Mouse (Mus musculus) liver, embryonic 14.5 days (tissue): ENCODE results near the gene Clmp. TPM values are rescaled to one million over a fixed set of nuclear protein-coding genes. Genes with fewer than 3 reads are reported as not detected.
A peak's percentile ranks its signal among the peaks of the same experiment; 100 is the strongest.

Experiments used
- ATAC-seq: fragments of 200-750 bp; cut with Nextera tagmentation; 2 replicates; pipeline ENCODE4 v1.8.0; 2017; ENCODE audit warnings: moderate number of reproducible peaks, mild to moderate bottlenecking, moderate library complexity; ENCODE audit not compliant: insufficient read depth
- DNase-seq, 3 experiments: peaks; one replicate each; pipeline ENCODE4 v3.0.0-alpha.2; 2012 to 2013; ENCODE audit warnings: low read depth in 3 of 3, low spot score in 3 of 3
- H3K27ac ChIP-seq: fragments of 300-500 bp; sonication (generic); 2 replicates; pipeline ENCODE4 v1.5.1; 2014; ENCODE audit warnings: moderate library complexity, mild to moderate bottlenecking, control low read depth, inconsistent platforms
- H3K27me3 ChIP-seq: fragments of 300-500 bp; sonication (generic); 2 replicates; pipeline ENCODE4 v1.6.1; 2014; ENCODE audit warnings: mild to moderate bottlenecking, low read length, moderate library complexity; ENCODE audit not compliant: control insufficient read depth, insufficient read depth
- H3K36me3 ChIP-seq: fragments of 300-500 bp; sonication (generic); replicated peaks from 2 replicates; pipeline ENCODE4 v1.6.1; 2014; ENCODE audit warnings: low read depth; ENCODE audit not compliant: control insufficient read depth, insufficient read depth
- H3K4me1 ChIP-seq, 2 experiments: fragments of 200-500 bp in 1 of 2; fragments of 300-500 bp in 1 of 2; sonication (generic) in 1 of 2; replicated peaks; 2 replicates each; pipeline ENCODE4 v1.6.1; 2012 to 2014; ENCODE audit warnings: antibody characterized with exemption in 1 of 2, inconsistent platforms in 1 of 2, low read length in 1 of 2; ENCODE audit not compliant: control insufficient read depth in 2 of 2, insufficient read depth in 2 of 2
- H3K4me2 ChIP-seq: fragments of 300-500 bp; sonication (generic); 2 replicates; pipeline ENCODE4 v1.6.1; 2014; ENCODE audit warnings: low read depth, mild to moderate bottlenecking, control low read depth, moderate library complexity
- H3K4me3 ChIP-seq, 2 experiments: fragments of 200-500 bp in 1 of 2; fragments of 300-500 bp in 1 of 2; sonication (generic) in 1 of 2; 2 replicates each; pipeline ENCODE4 v1.5.1; 2012 to 2014; ENCODE audit warnings: low read depth in 2 of 2, low read length in 2 of 2, mild to moderate bottlenecking in 2 of 2, control low read depth in 1 of 2, inconsistent platforms in 1 of 2, moderate library complexity in 1 of 2; ENCODE audit not compliant: insufficient read depth in 1 of 2
- H3K9ac ChIP-seq: fragments of 300-500 bp; sonication (generic); replicated peaks from 2 replicates; pipeline ENCODE4 v1.6.1; 2014; ENCODE audit warnings: mild to moderate bottlenecking, control low read depth, moderate library complexity
- H3K9me3 ChIP-seq: fragments of 300-500 bp; sonication (generic); 2 replicates; pipeline ENCODE4 v1.6.1; 2016; ENCODE audit warnings: low read length, mixed read lengths; ENCODE audit not compliant: control insufficient read depth
- CTCF ChIP-seq: IDR thresholded peaks from 2 replicates; pipeline ENCODE4 v1.5.1; 2016; ENCODE audit warnings: antibody characterized with exemption, low read depth, control low read depth
- EP300 ChIP-seq: IDR thresholded peaks from 2 replicates; pipeline ENCODE4 v1.6.1; 2016; ENCODE audit warnings: antibody characterized with exemption, low read depth
- WGBS: fragments of 180-500 bp; shearing (Covaris S2); extraction: QIAGEN DNeasy Blood & Tissue Kit; methylation state at CpG from one replicate; pipeline ENCODE4 v1.1.7; 2014; ENCODE audit not compliant: insufficient replicate concordance; 5-methylcytosine and 5-hydroxymethylcytosine counted together
- polyA plus RNA-seq, 2 experiments: library from polyadenylated mRNA; depleted of rRNA in 1 of 2; stranded (reverse) in 1 of 2; unstranded in 1 of 2; fragments of >200 nt; fragmentation: Nextera tagmentation in 1 of 2; extraction: Ambion mirVana in 1 of 2; gene quantifications; 2 replicates each; pipeline versions ENCODE4 v1.2.1 to v1.2.3; 2012 to 2014

Gene Clmp
- polyA plus RNA-seq (2012; rRNA removed) (0.39 and 0.59 TPM in 2 replicates), polyA plus RNA-seq (2014; fragmentation: Nextera tagmentation; extraction: Ambion mirVana) (0.55 and 0.80 TPM in 2 replicates)

DNA sequence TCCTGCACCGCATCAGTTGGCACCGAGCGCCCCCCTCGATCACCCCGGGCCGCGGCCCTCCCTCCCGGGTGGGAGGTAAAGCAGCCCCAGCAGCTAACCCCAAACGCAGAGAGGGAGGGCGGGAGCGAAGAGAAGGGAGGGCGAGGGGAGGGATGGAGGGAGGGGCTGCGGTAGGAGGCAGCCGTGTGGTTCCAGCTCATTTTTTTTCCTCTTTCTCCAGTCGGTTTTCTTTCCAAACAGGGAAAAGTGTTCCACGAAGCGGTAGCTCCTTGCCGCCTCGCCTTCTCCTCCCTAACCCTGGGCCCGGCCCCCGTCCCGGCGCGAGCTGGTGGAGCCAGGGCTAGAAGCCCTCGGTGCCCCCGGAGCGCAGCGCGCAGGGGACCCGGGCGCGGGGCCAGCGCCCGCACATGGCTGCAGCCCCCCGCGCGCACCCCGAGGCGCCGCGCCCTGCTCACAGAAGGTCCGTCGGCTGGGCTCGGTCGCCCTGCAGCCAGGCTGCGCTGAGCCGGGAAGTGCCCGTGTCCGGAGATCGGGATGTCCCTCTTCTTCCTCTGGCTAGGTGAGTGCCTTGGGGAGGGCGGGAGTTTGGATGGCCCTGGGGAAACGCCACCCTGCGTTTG, at the start of gene Clmp:
TSS of gene Clmp (plus strand) at position 162 of the 620 bp plus-strand sequence.
- no peak for DNase-seq
- Histone ChIP-seq H3K4me3 (peak within 1 kb of the TSS; percentile 44 to 46), H3K4me2 (peak within 1 kb of the TSS; percentile 54), H3K9me3 (no peaks in the 10 kb centered on the region), H3K9ac (no peak within 1 kb of the TSS), H3K4me1 (no peaks in the 10 kb centered on the region), H3K27ac (no peak within 1 kb of the TSS), H3K27me3 (peaks cover 15% of the 10 kb centered on the region), H3K36me3 (no peaks in the 10 kb centered on the region)
- no peak for ATAC-seq
- no peak for TF ChIP-seq EP300
- no peak for TF ChIP-seq CTCF
- 3% methylated on average over 47 of the region's 53 CpGs for WGBS

DNA sequence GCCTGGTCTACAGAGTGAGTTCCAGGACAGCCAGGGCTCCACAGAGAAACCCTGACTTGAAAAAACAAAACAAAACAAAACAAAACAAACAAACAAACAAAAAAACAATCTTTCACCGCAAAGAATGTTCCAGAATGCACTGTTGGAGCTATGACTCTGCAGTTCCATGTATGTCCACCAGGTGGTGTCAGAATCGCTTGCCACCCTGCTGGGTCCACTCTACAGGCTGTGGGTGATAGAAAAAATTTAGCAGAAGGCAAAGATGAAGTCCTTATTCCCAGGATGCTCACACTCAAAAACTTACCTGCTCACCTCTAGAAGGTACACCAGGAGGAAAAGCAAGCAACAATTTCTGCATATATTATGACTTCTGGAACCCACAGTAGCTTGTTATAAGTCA, 49.7 kb upstream of the Clmp start:
- 10% methylated on average over 2 of the region's 2 CpGs for WGBS
- Histone ChIP-seq H3K4me2 (no peak overlapping the region), H3K4me3 (no peak overlapping the region), H3K27ac (no peak overlapping the region), H3K4me1 (peaks cover 0 to 3% of the 10 kb centered on the region in 2 experiments; a peak in 1 of 4 replicates), H3K9me3 (no peaks in the 10 kb centered on the region), H3K27me3 (no peaks in the 10 kb centered on the region), H3K9ac (no peak overlapping the region), H3K36me3 (no peaks in the 10 kb centered on the region)
- TF ChIP-seq EP300 (no peak), CTCF (peak; percentile 91)
- peak; percentile 15; the same call in 1 of the 2 replicates for ATAC-seq
- DNase-seq = no peak

DNA sequence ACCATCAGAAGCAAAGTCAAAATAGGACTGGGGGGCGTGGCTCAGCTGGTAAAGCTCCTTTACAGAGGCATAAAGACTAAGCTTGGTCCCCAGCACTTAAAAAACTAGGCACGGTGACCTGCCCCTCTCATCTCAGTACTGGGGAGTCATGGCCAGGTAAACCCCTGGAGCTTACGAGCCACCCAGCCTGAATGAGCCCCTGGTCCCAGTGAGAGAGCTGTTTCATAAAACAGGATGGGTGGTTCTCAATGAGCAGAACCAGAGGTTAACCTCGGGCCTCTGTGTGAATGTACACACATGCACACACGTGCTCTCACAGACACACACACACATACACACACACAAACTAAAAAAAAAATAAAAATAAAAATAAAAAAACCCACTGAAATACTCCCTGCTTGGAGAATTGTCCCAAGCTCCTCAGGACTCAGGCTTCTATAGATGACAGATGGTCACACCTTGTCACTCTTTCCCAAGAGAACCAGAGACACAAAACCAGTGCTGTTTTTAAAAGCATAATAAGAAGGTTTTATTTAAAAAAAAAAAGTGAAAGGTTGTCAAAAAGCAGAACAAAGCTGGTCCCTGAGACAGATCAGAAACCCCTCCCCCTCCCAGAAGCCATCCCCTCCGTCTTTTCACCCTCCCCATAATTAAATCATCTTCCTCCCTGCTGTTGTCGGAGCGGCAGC, 47.9 kb upstream of the Clmp start:
- Histone ChIP-seq H3K27ac (no peak overlapping the region), H3K4me3 (peak overlapping the region; percentile 26 to 76), H3K9me3 (no peaks in the 10 kb centered on the region), H3K4me1 (peaks cover 0 to 8% of the 10 kb centered on the region in 2 experiments; a peak in 2 of 4 replicates), H3K36me3 (no peaks in the 10 kb centered on the region), H3K9ac (no peak overlapping the region), H3K4me2 (peak overlapping the region; percentile 49), H3K27me3 (no peaks in the 10 kb centered on the region)
- DNase-seq (no peak), ATAC-seq (no peak)
- WGBS = 26% methylated on average over 8 of the region's 8 CpGs
- TF ChIP-seq CTCF (no peak), EP300 (no peak)

DNA sequence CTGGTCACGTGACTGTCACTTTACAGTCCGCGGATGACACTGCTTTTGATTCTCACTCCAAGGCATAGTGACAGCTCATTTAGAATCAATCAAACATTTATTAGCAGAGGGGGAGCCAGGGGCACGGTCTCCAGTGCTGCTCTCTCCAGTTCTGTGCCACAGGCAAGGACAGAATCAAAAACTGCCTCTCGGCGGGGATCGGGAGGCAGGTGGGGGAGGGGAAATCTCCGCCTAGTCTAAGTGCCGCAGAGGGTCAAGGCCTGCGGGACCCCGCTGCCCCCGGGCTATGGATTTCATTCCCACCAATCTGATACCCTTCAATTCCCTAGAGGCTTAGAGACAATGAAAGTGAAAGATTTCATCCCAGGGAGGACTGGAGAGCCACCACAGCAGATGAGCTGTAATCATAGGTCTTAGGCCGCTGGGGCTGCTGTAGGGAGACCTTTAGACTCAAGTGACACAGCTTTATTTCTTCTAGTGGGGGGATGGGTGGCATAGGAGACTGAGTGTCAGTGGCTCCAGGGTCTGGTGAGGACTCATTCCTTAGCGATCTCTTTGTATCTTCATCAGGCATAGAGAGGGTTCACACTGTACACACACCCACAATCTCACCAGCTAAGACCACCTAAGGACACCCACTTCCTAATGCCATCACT, 47.2 kb upstream of the Clmp start:
- peak overlapping the region; percentile 49 for H3K4me2 ChIP-seq
- DNase-seq = no peak
- H3K27ac ChIP-seq = no peak overlapping the region
- H3K36me3 ChIP-seq = no peaks in the 10 kb centered on the region
- peaks cover 0 to 9% of the 10 kb centered on the region in 2 experiments; a peak in 2 of 4 replicates for H3K4me1 ChIP-seq
- no peak for ATAC-seq
- peak overlapping the region; percentile 26 to 76 for H3K4me3 ChIP-seq
- H3K27me3 ChIP-seq = no peaks in the 10 kb centered on the region
- 6% methylated on average over 14 of the region's 14 CpGs for WGBS
- H3K9me3 ChIP-seq = no peaks in the 10 kb centered on the region
- H3K9ac ChIP-seq = 0 out of 2 replicates have a peak overlapping the region, but pooled peaks have one; percentile 21
- no peak for TF ChIP-seq CTCF
- no peak for TF ChIP-seq EP300
